Mouse (Mus musculus): ENCODE results near the gene Spx.

- TF ChIP-seq CTCF (IDR thresholded peaks at IDR 0.05; ENCODE audit: borderline replicate concordance, extremely low read depth, insufficient read depth, insufficient read length) = no peak
- TF ChIP-seq POLR2A (IDR thresholded peaks at IDR 0.05; ENCODE audit: borderline replicate concordance, extremely low read depth, insufficient read depth, insufficient read length, poor library complexity, severe bottlenecking) = no peak
Observed at GRCm38 (mm10) chr6:142365742-142366472, 47.3 kb upstream of the Spx start.

All from brain, embryonic 14.5 days (tissue).